Mouse (Mus musculus): ENCODE results near the gene Rgl3. TPM values are rescaled to one million over a fixed set of nuclear protein-coding genes. Genes with fewer than 3 reads are reported as not detected.

Rgl3 gene
- total RNA-seq, 2 experiments from 2014 or later: 1.5 to 1.9 TPM

DNA sequence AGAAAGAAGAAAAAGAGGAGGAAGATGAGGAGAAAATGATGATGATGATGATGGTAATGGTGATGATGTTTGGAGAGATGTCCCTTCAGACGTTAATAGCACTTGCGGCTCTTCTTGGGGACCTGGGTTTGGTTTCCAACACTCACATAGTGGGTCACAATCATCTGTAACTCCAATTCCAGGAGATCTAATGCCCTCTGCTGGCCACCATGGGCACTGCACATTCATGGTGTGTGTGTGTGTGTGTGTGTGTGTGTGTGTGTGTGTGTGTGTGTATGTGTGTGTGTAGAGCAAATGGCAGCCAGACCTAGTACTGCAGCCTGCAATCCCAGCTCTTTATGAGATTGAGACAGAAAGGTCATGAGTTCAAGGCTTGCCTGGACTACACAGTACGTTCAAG is 37.3 kb downstream of the Rgl3 start:
- DNase-seq (ENCODE audit: extremely low spot score in 1 of 2, low spot score in 1 of 2): no peak

- DNase-seq (ENCODE audit: extremely low spot score in 1 of 2, low spot score in 1 of 2): peak in 1 of 2 experiments; percentile 67
Measured at GRCm38 (mm10) chr9:21950322-21950721, 38.9 kb downstream of the Rgl3 start.

- DNase-seq (ENCODE audit: extremely low spot score in 1 of 2, low spot score in 1 of 2): no peak
Measured at GRCm38 (mm10) chr9:21948790-21949189, 40.5 kb downstream of the Rgl3 start.

GRCm38 (mm10) chr9:21948146-21948545 is 41.1 kb downstream of the Rgl3 start:
- no peak for DNase-seq (ENCODE audit: extremely low spot score in 1 of 2, low spot score in 1 of 2)

- no peak for DNase-seq (ENCODE audit: extremely low spot score in 1 of 2, low spot score in 1 of 2)
Measured at GRCm38 (mm10) chr9:21947540-21948130, 41.6 kb downstream of the Rgl3 start.

DNA sequence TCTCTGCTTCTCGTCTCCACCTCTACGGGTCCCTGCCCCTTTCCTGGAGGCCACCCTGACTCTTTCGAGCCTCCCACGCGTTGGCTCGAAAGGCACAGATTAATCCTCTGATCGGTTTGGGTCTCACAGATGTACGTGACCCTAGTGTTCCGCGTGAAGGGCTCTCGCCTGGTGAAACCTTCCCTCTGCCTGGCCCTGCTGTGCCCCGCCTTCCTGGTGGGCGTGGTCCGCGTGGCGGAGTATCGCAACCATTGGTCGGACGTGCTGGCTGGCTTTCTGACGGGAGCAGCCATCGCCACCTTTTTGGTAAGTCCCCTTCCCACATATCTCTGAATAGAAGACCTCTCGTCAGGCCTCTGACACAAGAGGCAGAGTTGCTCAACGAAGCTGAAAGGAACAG is 45.0 kb downstream of the Rgl3 start:
- no peak for DNase-seq (ENCODE audit: extremely low spot score in 1 of 2, low spot score in 1 of 2)

- DNase-seq (ENCODE audit: extremely low spot score in 1 of 2, low spot score in 1 of 2): no peak
Measured at GRCm38 (mm10) chr9:21943638-21944037, 45.6 kb downstream of the Rgl3 start.

GRCm38 (mm10) chr9:21943046-21943445 is 46.2 kb downstream of the Rgl3 start:
- no peak for DNase-seq (ENCODE audit: extremely low spot score in 1 of 2, low spot score in 1 of 2)

DNA sequence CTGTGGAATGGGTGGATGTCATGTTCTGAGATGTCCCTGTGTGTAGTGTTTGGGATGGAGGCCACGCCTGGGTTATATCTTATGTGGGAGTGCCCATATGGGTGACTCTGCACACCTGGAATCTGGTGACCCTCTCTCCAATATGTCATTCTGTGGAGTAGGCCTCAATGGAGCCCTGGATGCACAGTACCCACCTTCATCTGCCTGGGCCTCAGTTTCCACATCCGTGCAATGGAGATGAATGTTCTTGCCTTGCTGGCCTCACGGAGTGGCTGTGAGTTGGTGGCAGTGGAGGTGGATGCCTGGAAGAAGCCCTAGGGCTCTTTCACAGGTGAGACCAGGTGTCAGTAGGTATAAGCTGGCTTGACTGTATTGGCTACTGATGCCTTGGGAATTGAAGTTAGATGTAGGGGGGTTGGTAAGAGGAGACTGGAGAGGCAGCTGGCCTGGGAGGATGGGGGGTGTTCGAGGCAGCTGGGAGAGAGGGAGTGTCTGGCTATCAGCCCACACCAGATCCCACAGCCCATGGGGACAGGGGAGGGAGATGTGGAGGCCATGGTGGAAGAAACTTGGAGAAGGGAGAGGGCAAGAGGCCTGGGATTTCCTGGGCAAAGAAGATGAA is 50.9 kb downstream of the Rgl3 start:
- no peak for DNase-seq (ENCODE audit: extremely low spot score in 1 of 2, low spot score in 1 of 2)

- DNase-seq (ENCODE audit: extremely low spot score in 1 of 2, low spot score in 1 of 2): no peak
Measured at GRCm38 (mm10) chr9:21937711-21938175, 51.5 kb downstream of the Rgl3 start.

- peak; percentile 92 to 95 for DNase-seq (ENCODE audit: extremely low spot score in 1 of 2, low spot score in 1 of 2)
Measured at GRCm38 (mm10) chr9:21936692-21937570, 52.3 kb downstream of the Rgl3 start, which contains the start of gene Plppr2. TSS of gene Plppr2 (plus strand) at chr9:21937033.

DNA sequence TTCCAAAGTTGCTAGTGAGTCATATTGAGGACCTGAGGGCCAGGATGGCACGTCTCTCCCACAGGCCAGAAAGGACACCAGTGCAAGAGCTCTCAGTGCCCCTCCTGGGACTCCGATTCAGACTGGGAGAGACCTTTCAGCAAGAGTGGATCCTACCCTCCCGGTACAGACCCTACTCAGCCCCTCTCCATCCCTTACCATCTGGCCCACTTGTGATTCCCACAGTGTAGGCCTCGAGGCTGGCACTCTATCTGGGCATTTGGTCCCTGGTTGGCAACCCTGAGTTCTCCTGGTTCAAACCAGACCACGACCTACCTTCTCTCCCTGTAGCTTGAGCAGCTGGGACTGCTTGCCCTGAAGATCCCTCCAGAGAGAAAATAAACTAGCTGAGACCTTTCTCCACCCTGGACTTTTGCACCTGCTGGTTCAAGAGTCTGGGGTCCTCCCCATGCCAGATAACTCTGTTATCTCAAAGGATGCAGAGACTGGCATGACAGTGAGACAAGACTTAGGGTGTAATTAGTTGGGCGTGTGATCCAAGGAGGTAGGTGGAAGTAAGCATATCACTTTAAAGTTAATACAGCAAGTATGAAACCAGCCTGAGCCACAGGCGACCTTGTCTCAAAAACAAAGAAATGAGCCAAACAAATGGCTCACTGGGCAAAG is 53.6 kb downstream of the Rgl3 start:
- no peak for DNase-seq (ENCODE audit: extremely low spot score in 1 of 2, low spot score in 1 of 2)

DNA sequence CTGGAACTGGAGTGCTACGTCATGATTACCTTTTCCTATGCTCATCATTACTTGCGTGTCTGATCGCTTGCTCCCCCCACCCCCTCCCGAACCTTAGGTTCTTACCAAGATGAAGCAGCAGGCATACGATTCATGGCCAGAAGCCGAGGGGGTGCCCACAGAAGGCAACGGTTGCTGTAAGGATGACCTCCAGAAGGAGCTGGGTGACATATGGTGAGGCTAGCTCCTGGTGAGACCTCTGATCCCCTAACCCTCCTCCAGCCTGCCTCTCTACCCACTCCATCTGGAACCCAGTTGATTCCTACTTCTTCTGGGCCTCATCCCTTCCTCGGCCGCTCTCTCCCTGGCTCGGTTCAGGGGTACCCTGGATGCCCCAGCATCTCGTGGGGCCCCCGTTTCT is 55.2 kb downstream of the Rgl3 start:
- no peak for DNase-seq (ENCODE audit: extremely low spot score in 1 of 2, low spot score in 1 of 2)

- no peak for DNase-seq (ENCODE audit: extremely low spot score in 1 of 2, low spot score in 1 of 2)
Measured at GRCm38 (mm10) chr9:21932445-21933137, 56.7 kb downstream of the Rgl3 start.

DNA sequence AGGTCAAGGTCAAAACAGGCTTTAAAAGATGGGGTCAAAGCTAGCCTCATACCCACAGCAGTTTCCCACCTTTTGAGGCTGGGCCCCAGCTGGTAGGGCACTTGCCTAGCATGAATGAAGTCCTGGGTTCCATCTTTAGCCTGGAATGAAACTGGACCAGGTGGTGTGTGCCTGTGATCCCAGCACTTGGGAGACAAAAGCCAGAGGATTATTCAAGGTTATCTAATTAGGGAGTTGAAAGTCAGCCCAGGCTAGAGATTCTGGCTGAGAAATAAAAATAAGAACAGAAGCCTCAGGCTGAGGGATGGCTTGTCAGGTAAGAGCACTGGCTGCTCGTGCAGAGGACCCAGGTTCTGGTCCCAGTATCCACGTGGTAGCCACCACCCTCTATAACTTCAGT is 57.2 kb downstream of the Rgl3 start:
- DNase-seq (ENCODE audit: extremely low spot score in 1 of 2, low spot score in 1 of 2): no peak

GRCm38 (mm10) chr9:21929208-21929607 is 60.0 kb downstream of the Rgl3 start:
- DNase-seq (ENCODE audit: extremely low spot score in 1 of 2, low spot score in 1 of 2): no peak

DNA sequence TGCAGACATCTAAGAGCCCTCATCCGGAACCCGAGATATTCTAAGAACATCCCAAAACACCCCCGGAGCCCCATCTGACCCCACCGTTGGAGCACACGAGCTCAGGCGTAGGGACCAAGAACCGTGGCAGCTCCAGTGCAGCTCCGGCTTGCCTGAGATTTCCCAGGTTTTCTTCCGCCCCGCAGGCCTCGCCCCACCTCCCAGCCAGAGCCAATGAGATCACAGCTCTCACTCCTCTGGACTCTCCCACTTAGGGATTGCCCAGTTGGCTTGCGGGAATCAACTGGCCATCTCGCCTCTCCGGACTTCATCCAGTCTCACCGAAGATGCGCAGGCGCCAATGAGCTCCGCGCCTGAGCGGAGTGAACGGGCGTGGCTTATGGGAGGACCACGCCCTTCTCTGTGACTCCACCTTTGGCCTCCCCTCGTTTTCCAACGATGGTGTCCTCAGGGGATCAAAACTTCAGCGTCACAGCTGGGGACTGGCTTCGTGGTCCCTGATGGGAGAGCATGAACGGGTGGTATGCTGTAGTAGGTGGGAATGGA is 62.0 kb downstream of the Rgl3 start, which contains the start of the genes Ccdc159 and Tmem205:
Gene Ccdc159 (plus strand): TSS at position 264 of the 546 bp plus-strand sequence.
Gene Tmem205 (minus strand): TSS at position 349 of the 546 bp plus-strand sequence.
- DNase-seq (ENCODE audit: extremely low spot score in 1 of 2, low spot score in 1 of 2): peak; percentile 66 to 70

- no peak for DNase-seq (ENCODE audit: extremely low spot score in 1 of 2, low spot score in 1 of 2)
Measured at GRCm38 (mm10) chr9:21926784-21927183, 62.5 kb downstream of the Rgl3 start.

GRCm38 (mm10) chr9:21926155-21926554 is 63.1 kb downstream of the Rgl3 start:
- no peak for DNase-seq (ENCODE audit: extremely low spot score in 1 of 2, low spot score in 1 of 2)

DNA sequence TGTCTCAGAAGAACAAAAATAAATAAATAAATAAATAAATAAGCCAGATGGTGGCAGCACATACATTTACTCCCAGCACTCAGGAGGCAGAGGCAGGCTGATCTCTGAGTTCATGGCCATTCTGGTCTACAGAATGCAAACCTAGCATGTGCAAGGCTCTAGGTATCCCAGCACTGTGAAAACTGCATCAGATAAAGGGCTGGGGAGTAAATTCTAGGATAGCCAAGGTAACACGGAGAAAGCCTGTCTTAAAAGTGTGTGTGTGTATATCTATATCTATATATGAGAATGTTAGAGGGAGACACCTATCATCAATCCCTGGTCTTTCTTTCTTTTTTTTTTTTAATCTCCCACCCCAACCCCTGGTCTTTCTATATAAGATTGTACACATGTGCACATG is 63.7 kb downstream of the Rgl3 start:
- DNase-seq (ENCODE audit: extremely low spot score in 1 of 2, low spot score in 1 of 2): no peak

Data from layer of hippocampus, postnatal 25 days (tissue).